Mouse (Mus musculus) liver, embryonic 14.5 days (tissue): ENCODE data around the gene Ncln. TPM values are rescaled to one million over a fixed set of nuclear protein-coding genes. Genes with fewer than 3 reads are reported as not detected.

Source experiments
- ATAC-seq: fragments of 200-750 bp; cut with Nextera tagmentation; 2 replicates; pipeline ENCODE4 v1.8.0; 2017; ENCODE audit warnings: moderate number of reproducible peaks, mild to moderate bottlenecking, moderate library complexity; ENCODE audit not compliant: insufficient read depth
- DNase-seq, 3 experiments: peaks; one replicate each; pipeline ENCODE4 v3.0.0-alpha.2; 2012 to 2013; ENCODE audit warnings: low read depth in 3 of 3, low spot score in 3 of 3
- H3K27ac ChIP-seq: fragments of 300-500 bp; sonication (generic); 2 replicates; pipeline ENCODE4 v1.5.1; 2014; ENCODE audit warnings: moderate library complexity, mild to moderate bottlenecking, control low read depth, inconsistent platforms
- H3K27me3 ChIP-seq: fragments of 300-500 bp; sonication (generic); 2 replicates; pipeline ENCODE4 v1.6.1; 2014; ENCODE audit warnings: mild to moderate bottlenecking, low read length, moderate library complexity; ENCODE audit not compliant: control insufficient read depth, insufficient read depth
- H3K36me3 ChIP-seq: fragments of 300-500 bp; sonication (generic); replicated peaks from 2 replicates; pipeline ENCODE4 v1.6.1; 2014; ENCODE audit warnings: low read depth; ENCODE audit not compliant: control insufficient read depth, insufficient read depth
- H3K4me1 ChIP-seq, 2 experiments: fragments of 200-500 bp in 1 of 2; fragments of 300-500 bp in 1 of 2; sonication (generic) in 1 of 2; replicated peaks; 2 replicates each; pipeline ENCODE4 v1.6.1; 2012 to 2014; ENCODE audit warnings: antibody characterized with exemption in 1 of 2, inconsistent platforms in 1 of 2, low read length in 1 of 2; ENCODE audit not compliant: control insufficient read depth in 2 of 2, insufficient read depth in 2 of 2
- H3K4me2 ChIP-seq: fragments of 300-500 bp; sonication (generic); 2 replicates; pipeline ENCODE4 v1.6.1; 2014; ENCODE audit warnings: low read depth, mild to moderate bottlenecking, control low read depth, moderate library complexity
- H3K4me3 ChIP-seq, 2 experiments: fragments of 200-500 bp in 1 of 2; fragments of 300-500 bp in 1 of 2; sonication (generic) in 1 of 2; 2 replicates each; pipeline ENCODE4 v1.5.1; 2012 to 2014; ENCODE audit warnings: low read depth in 2 of 2, low read length in 2 of 2, mild to moderate bottlenecking in 2 of 2, control low read depth in 1 of 2, inconsistent platforms in 1 of 2, moderate library complexity in 1 of 2; ENCODE audit not compliant: insufficient read depth in 1 of 2
- H3K9ac ChIP-seq: fragments of 300-500 bp; sonication (generic); replicated peaks from 2 replicates; pipeline ENCODE4 v1.6.1; 2014; ENCODE audit warnings: mild to moderate bottlenecking, control low read depth, moderate library complexity
- H3K9me3 ChIP-seq: fragments of 300-500 bp; sonication (generic); 2 replicates; pipeline ENCODE4 v1.6.1; 2016; ENCODE audit warnings: low read length, mixed read lengths; ENCODE audit not compliant: control insufficient read depth
- CTCF ChIP-seq: IDR thresholded peaks from 2 replicates; pipeline ENCODE4 v1.5.1; 2016; ENCODE audit warnings: antibody characterized with exemption, low read depth, control low read depth
- EP300 ChIP-seq: IDR thresholded peaks from 2 replicates; pipeline ENCODE4 v1.6.1; 2016; ENCODE audit warnings: antibody characterized with exemption, low read depth
- WGBS: fragments of 180-500 bp; shearing (Covaris S2); extraction: QIAGEN DNeasy Blood & Tissue Kit; methylation state at CpG from one replicate; pipeline ENCODE4 v1.1.7; 2014; ENCODE audit not compliant: insufficient replicate concordance; 5-methylcytosine and 5-hydroxymethylcytosine counted together
- polyA plus RNA-seq, 2 experiments: library from polyadenylated mRNA; depleted of rRNA in 1 of 2; stranded (reverse) in 1 of 2; unstranded in 1 of 2; fragments of >200 nt; fragmentation: Nextera tagmentation in 1 of 2; extraction: Ambion mirVana in 1 of 2; gene quantifications; 2 replicates each; pipeline versions ENCODE4 v1.2.1 to v1.2.3; 2012 to 2014

The Ncln gene
- polyA plus RNA-seq, 2 experiments: 23.7 to 55.7 TPM

DNA sequence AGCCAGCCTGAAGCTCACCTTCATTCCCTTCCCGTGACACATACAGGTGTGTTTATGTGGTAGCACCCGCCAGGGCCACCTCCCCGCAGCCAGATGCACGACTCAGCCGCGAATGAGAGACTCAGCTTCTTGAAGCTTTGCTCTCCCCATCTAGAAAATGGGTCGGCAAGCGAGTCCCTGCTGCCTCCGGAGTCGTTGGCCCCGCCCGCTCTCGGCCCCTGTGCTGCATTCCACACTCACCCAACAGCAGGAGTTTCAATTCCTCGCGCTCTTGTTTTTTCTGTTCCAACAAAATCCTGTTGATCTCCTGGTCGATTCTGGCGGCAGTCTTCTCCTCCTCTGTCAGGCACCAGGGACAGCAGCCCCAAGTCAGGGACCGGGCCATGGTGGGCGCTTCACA lies 27.4 kb upstream of the Ncln start:
- H3K4me2 ChIP-seq: peak overlapping the region; percentile 69

DNA sequence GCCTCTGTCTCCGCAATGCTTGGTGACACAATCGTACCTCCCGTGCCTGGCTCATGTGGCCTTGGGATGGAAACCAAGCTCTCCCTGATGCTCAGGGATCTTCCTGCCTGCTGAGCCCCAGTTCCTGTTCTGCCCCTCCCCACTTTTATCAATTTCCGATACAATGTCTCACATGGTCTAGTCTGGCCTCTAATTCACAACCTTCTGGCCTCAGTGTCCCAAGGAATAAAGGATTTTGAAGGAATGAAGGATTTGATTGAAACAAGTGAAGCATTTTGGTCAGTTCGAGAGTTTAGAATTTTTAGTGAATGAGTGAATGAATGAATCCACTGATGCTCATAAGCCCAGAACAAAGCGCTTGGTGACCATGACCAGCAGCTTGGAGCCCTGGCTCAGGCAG lies 26.9 kb upstream of the Ncln start:
- Histone ChIP-seq H3K4me2 (peak overlapping the region; percentile 69), H3K27ac (no peak overlapping the region), H3K9me3 (no peaks in the 10 kb centered on the region), H3K4me3 (peak overlapping the region; percentile 17 to 49), H3K9ac (peak overlapping the region; percentile 53; the same call in 1 of the 2 replicates), H3K27me3 (no peaks in the 10 kb centered on the region), H3K4me1 (peaks cover 25 to 36% of the 10 kb centered on the region in 2 experiments), H3K36me3 (no peaks in the 10 kb centered on the region)
- TF ChIP-seq EP300: no peak
- TF ChIP-seq CTCF: no peak
- no peak for ATAC-seq
- DNase-seq: no peak
- 25% methylated on average over 6 of the region's 6 CpGs for WGBS

More for the DNA sequence above, 27.4 kb upstream of the Ncln start:
- ATAC-seq: peak; percentile 18; the same call in 1 of the 2 replicates
- peak overlapping the region; percentile 17 to 49 for H3K4me3 ChIP-seq
- no peaks in the 10 kb centered on the region for H3K36me3 ChIP-seq
- H3K27ac ChIP-seq: peak overlapping the region; percentile 24; the same call in 1 of the 2 replicates
- DNase-seq: no peak
- no peaks in the 10 kb centered on the region for H3K9me3 ChIP-seq
- TF ChIP-seq CTCF: no peak
- WGBS: 3% methylated on average over 19 of the region's 19 CpGs
- peak overlapping the region; percentile 53 for H3K9ac ChIP-seq
- no peaks in the 10 kb centered on the region for H3K27me3 ChIP-seq
- peaks cover 25 to 31% of the 10 kb centered on the region in 2 experiments for H3K4me1 ChIP-seq

GRCm38 (mm10) chr10:81519978-81520365 lies 23.8 kb upstream of the Ncln start:
- Histone ChIP-seq H3K9me3 (no peaks in the 10 kb centered on the region), H3K36me3 (no peaks in the 10 kb centered on the region), H3K27me3 (no peaks in the 10 kb centered on the region), H3K9ac (no peak overlapping the region), H3K27ac (no peak overlapping the region), H3K4me3 (no peak overlapping the region), H3K4me2 (no peak overlapping the region; the same call in 1 of the 2 replicates), H3K4me1 (peaks cover 25 to 43% of the 10 kb centered on the region in 2 experiments)
- no peak for TF ChIP-seq EP300
- TF ChIP-seq CTCF: no peak
- no peak for ATAC-seq
- no peak for DNase-seq
- WGBS: 21% methylated on average over 3 of the region's 3 CpGs

GRCm38 (mm10) chr10:81519227-81519977 lies 23.2 kb upstream of the Ncln start:
- H3K4me3 ChIP-seq: no peak overlapping the region
- ATAC-seq: peak; percentile 78
- H3K27ac ChIP-seq: peak overlapping the region; percentile 38
- WGBS: 6% methylated on average over 6 of the region's 6 CpGs
- no peaks in the 10 kb centered on the region for H3K36me3 ChIP-seq
- H3K9ac ChIP-seq: no peak overlapping the region
- H3K4me2 ChIP-seq: no peak overlapping the region; the same call in 1 of the 2 replicates
- DNase-seq: peak in 1 of 3 experiments; percentile 47
- peaks cover 22 to 37% of the 10 kb centered on the region in 2 experiments for H3K4me1 ChIP-seq
- H3K27me3 ChIP-seq: no peaks in the 10 kb centered on the region
- no peaks in the 10 kb centered on the region for H3K9me3 ChIP-seq
- TF ChIP-seq CTCF: no peak
- peak; percentile 78 for TF ChIP-seq EP300

GRCm38 (mm10) chr10:81518546-81518945 lies 22.4 kb upstream of the Ncln start:
- Histone ChIP-seq H3K4me3 (no peak overlapping the region), H3K9ac (no peak overlapping the region), H3K4me1 (peaks cover 17 to 32% of the 10 kb centered on the region in 2 experiments), H3K4me2 (no peak overlapping the region), H3K9me3 (no peaks in the 10 kb centered on the region), H3K27ac (no peak overlapping the region; the same call in 1 of the 2 replicates), H3K27me3 (no peaks in the 10 kb centered on the region), H3K36me3 (no peaks in the 10 kb centered on the region; the same call in 1 of the 2 replicates)
- peak in 1 of 3 experiments; percentile 45 for DNase-seq
- 16% methylated on average over 4 of the region's 4 CpGs for WGBS
- no peak for TF ChIP-seq EP300
- peak; percentile 83 for TF ChIP-seq CTCF
- ATAC-seq: peak; percentile 17; the same call in 1 of the 2 replicates
